Mouse (Mus musculus) megakaryocyte, embryonic 14.5 days (primary cell): ENCODE results near the gene Sh3bgrl2. TPM values are rescaled to one million over a fixed set of nuclear protein-coding genes. Genes with fewer than 3 reads are reported as not detected.
A peak's percentile ranks its signal among the peaks of the same experiment; 100 is the strongest.

Experiments
- H3K27me3 ChIP-seq: replicated peaks from 2 replicates; pipeline ENCODE3; 2012; ENCODE audit warnings: inconsistent platforms
- H3K36me3 ChIP-seq: replicated peaks from 2 replicates; pipeline ENCODE3; 2012; ENCODE audit warnings: low read length, inconsistent platforms, mixed read lengths
- H3K4me1 ChIP-seq: 2 replicates; pipeline ENCODE4 v1.6.1; 2012; ENCODE audit warnings: inconsistent platforms
- H3K4me3 ChIP-seq: replicated peaks from 2 replicates; pipeline ENCODE3; 2012; ENCODE audit warnings: moderate library complexity, mild to moderate bottlenecking, inconsistent platforms
- H3K9me3 ChIP-seq: 2 replicates; pipeline ENCODE4 v1.6.1; 2012; ENCODE audit warnings: inconsistent platforms
- FLI1 ChIP-seq: IDR thresholded peaks from 2 replicates; pipeline ENCODE4 v1.6.1; 2012; ENCODE audit warnings: low read length, inconsistent platforms, mixed read lengths
- GATA1 ChIP-seq: IDR thresholded peaks from 3 replicates; pipeline ENCODE4 v1.6.1; 2012; ENCODE audit warnings: mixed read lengths, low read length, inconsistent platforms, borderline replicate concordance
- polyA plus RNA-seq: library from polyadenylated mRNA; stranded (reverse); fragments of >175 nt; gene quantifications from 2 replicates; pipeline ENCODE4 v1.2.3, GENCODE M21; 2012; ENCODE audit warnings: low replicate concordance; ENCODE audit not compliant: insufficient read depth

Gene Sh3bgrl2
- polyA plus RNA-seq, 1 experiment, result 3.8 TPM

GRCm38 (mm10) chr9:83556780-83557771, 8.9 kb downstream of the Sh3bgrl2 start:
- Histone ChIP-seq H3K4me1 (peaks cover 70% of the 10 kb centered on the region), H3K9me3 (no peaks in the 10 kb centered on the region), H3K4me3 (no peak overlapping the region), H3K36me3 (peaks cover 32% of the 10 kb centered on the region), H3K27me3 (no peaks in the 10 kb centered on the region)
- TF ChIP-seq FLI1, result no peak
- no peak for TF ChIP-seq GATA1

GRCm38 (mm10) chr9:83560670-83561069, 12.5 kb downstream of the Sh3bgrl2 start:
- Histone ChIP-seq H3K4me1 (peaks cover 83% of the 10 kb centered on the region), H3K27me3 (no peaks in the 10 kb centered on the region), H3K9me3 (no peaks in the 10 kb centered on the region), H3K36me3 (peaks cover 30% of the 10 kb centered on the region), H3K4me3 (no peak overlapping the region)
- TF ChIP-seq GATA1 (no peak), FLI1 (no peak)

- H3K9me3 ChIP-seq, result no peaks in the 10 kb centered on the region
- no peaks in the 10 kb centered on the region for H3K27me3 ChIP-seq
- H3K4me1 ChIP-seq, result peaks cover 76% of the 10 kb centered on the region
- H3K4me3 ChIP-seq, result no peak overlapping the region
- peaks cover 27% of the 10 kb centered on the region for H3K36me3 ChIP-seq
- no peak for TF ChIP-seq FLI1
- TF ChIP-seq GATA1, result no peak
Observed at GRCm38 (mm10) chr9:83562889-83563288, 14.8 kb downstream of the Sh3bgrl2 start.

GRCm38 (mm10) chr9:83563808-83564549, 15.9 kb downstream of the Sh3bgrl2 start:
- peaks cover 36% of the 10 kb centered on the region for H3K36me3 ChIP-seq
- peaks cover 80% of the 10 kb centered on the region for H3K4me1 ChIP-seq
- H3K27me3 ChIP-seq, result no peaks in the 10 kb centered on the region
- no peak overlapping the region for H3K4me3 ChIP-seq
- H3K9me3 ChIP-seq, result no peaks in the 10 kb centered on the region
- TF ChIP-seq FLI1, result no peak
- no peak for TF ChIP-seq GATA1

- peaks cover 78% of the 10 kb centered on the region for H3K4me1 ChIP-seq
- H3K9me3 ChIP-seq, result no peaks in the 10 kb centered on the region
- no peak for TF ChIP-seq GATA1
- TF ChIP-seq FLI1, result no peak
- peaks cover 40% of the 10 kb centered on the region for H3K36me3 ChIP-seq
- H3K4me3 ChIP-seq, result peak overlapping the region; percentile 42
- no peaks in the 10 kb centered on the region for H3K27me3 ChIP-seq
Observed at GRCm38 (mm10) chr9:83564934-83565652, 17.0 kb downstream of the Sh3bgrl2 start.

GRCm38 (mm10) chr9:83566141-83566540, 18.0 kb downstream of the Sh3bgrl2 start:
- Histone ChIP-seq H3K4me1 (peaks cover 77% of the 10 kb centered on the region), H3K4me3 (no peak overlapping the region), H3K36me3 (peaks cover 43% of the 10 kb centered on the region), H3K9me3 (no peaks in the 10 kb centered on the region), H3K27me3 (no peaks in the 10 kb centered on the region)
- TF ChIP-seq GATA1 (no peak), FLI1 (no peak)

GRCm38 (mm10) chr9:83568125-83568524, 20.0 kb downstream of the Sh3bgrl2 start:
- Histone ChIP-seq H3K4me1 (peaks cover 81% of the 10 kb centered on the region), H3K4me3 (no peak overlapping the region), H3K9me3 (no peaks in the 10 kb centered on the region), H3K36me3 (peaks cover 30% of the 10 kb centered on the region), H3K27me3 (no peaks in the 10 kb centered on the region)
- no peak for TF ChIP-seq GATA1
- no peak for TF ChIP-seq FLI1

GRCm38 (mm10) chr9:83568937-83569336, 20.8 kb downstream of the Sh3bgrl2 start:
- TF ChIP-seq FLI1 (no peak), GATA1 (no peak)
- Histone ChIP-seq H3K36me3 (peaks cover 27% of the 10 kb centered on the region), H3K9me3 (no peaks in the 10 kb centered on the region), H3K4me1 (peaks cover 83% of the 10 kb centered on the region), H3K27me3 (no peaks in the 10 kb centered on the region), H3K4me3 (peak overlapping the region; percentile 51)

GRCm38 (mm10) chr9:83569898-83570297, 21.8 kb downstream of the Sh3bgrl2 start:
- peaks cover 30% of the 10 kb centered on the region for H3K36me3 ChIP-seq
- peaks cover 85% of the 10 kb centered on the region for H3K4me1 ChIP-seq
- no peak for TF ChIP-seq FLI1
- no peak for TF ChIP-seq GATA1

More at GRCm38 (mm10) chr9:83569898-83570297, 21.8 kb downstream of the Sh3bgrl2 start:
- Histone ChIP-seq H3K4me3 (no peak overlapping the region), H3K27me3 (no peaks in the 10 kb centered on the region), H3K9me3 (no peaks in the 10 kb centered on the region)
